Mouse (Mus musculus): ENCODE data around the gene St6gal1.

DNA sequence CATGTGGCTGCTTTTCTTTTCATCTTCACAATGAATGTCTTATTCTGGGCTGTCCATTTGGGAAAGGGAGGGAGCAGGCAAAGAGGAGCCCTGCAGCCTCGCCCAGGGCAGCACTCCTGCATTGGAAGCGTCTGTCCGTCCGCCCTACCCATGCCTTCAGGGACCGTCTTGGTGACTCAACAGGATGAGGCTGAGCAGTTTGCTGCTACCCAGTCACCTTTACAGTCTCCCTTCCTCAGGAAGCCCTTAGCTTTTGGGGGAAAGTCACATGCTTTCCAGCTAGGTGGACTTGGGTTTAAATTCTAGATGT lies 16.4 kb downstream of the St6gal1 start:
- TF ChIP-seq GATA1 (IDR thresholded peaks at IDR 0.05; ENCODE audit: low read length), result no peak
- TF ChIP-seq TAL1 (IDR thresholded peaks at IDR 0.05; ENCODE audit: low read length), result no peak

Data from erythroblast, embryonic 14.5 days (primary cell).